Mouse (Mus musculus) MEL (cell line): ENCODE results near the gene B9d2. TPM values are rescaled to one million over a fixed set of nuclear protein-coding genes. Genes with fewer than 3 reads are reported as not detected.

Experiments
- DNase-seq: peaks from one replicate; pipeline ENCODE4 v3.0.0; 2011; ENCODE audit warnings: low read depth, low spot score
- H3K27ac ChIP-seq: 2 replicates; pipeline ENCODE4 v1.5.1; 2012; ENCODE audit warnings: low read depth, mild to moderate bottlenecking, control low read depth, low read length, moderate library complexity; ENCODE audit not compliant: control insufficient read depth
- H3K27me3 ChIP-seq, 2 experiments: fragments of 150-350 bp in 1 of 2; sonication (generic) in 1 of 2; 2 replicates each; pipeline ENCODE4 v1.6.1; 2012; ENCODE audit warnings: low read length in 2 of 2, mild to moderate bottlenecking in 2 of 2, improper control_type of control experiment in 1 of 2, moderate library complexity in 1 of 2; ENCODE audit not compliant: insufficient read depth in 2 of 2, control insufficient read depth in 1 of 2
- H3K36me3 ChIP-seq, 2 experiments: 2 replicates each; pipeline ENCODE4 v1.6.1; 2012 to 2014; ENCODE audit warnings: low read length in 2 of 2, improper control_type of control experiment in 1 of 2, inconsistent platforms in 1 of 2, mild to moderate bottlenecking in 1 of 2; ENCODE audit not compliant: insufficient read depth in 2 of 2, control insufficient read depth in 1 of 2
- H3K4me1 ChIP-seq, 2 experiments: fragments of 150-350 bp in 1 of 2; sonication (generic) in 1 of 2; 2 replicates each; pipeline ENCODE4 v1.6.1; 2012; ENCODE audit warnings: low read length in 2 of 2, improper control_type of control experiment in 1 of 2, mild to moderate bottlenecking in 1 of 2; ENCODE audit not compliant: insufficient read depth in 2 of 2, control insufficient read depth in 1 of 2
- H3K4me3 ChIP-seq, 2 experiments: fragments of 150-350 bp in 1 of 2; sonication (generic) in 1 of 2; 2 replicates each; pipeline ENCODE4 v1.5.1; 2012; ENCODE audit warnings: low read depth in 2 of 2, low read length in 2 of 2, mild to moderate bottlenecking in 2 of 2, moderate library complexity in 2 of 2, control low read depth in 1 of 2, improper control_type of control experiment in 1 of 2; ENCODE audit not compliant: control insufficient read depth in 1 of 2, insufficient read depth in 1 of 2
- H3K79me2 ChIP-seq: 2 replicates; pipeline ENCODE4 v1.6.1; 2012; ENCODE audit warnings: mild to moderate bottlenecking, low read length, moderate library complexity; ENCODE audit not compliant: control insufficient read depth, poor library complexity, insufficient read depth
- H3K9ac ChIP-seq: 2 replicates; pipeline ENCODE4 v1.6.1; 2012; ENCODE audit warnings: low read depth, mild to moderate bottlenecking, control low read depth, low read length, moderate library complexity; ENCODE audit not compliant: control insufficient read depth, poor library complexity, severe bottlenecking
- H3K9me3 ChIP-seq: fragments of 150-350 bp; sonication (generic); replicated peaks from 2 replicates; pipeline ENCODE4 v1.6.1; 2012; ENCODE audit warnings: mild to moderate bottlenecking, low read length, improper control_type of control experiment, moderate library complexity; ENCODE audit not compliant: insufficient read depth
- CHD1 ChIP-seq: IDR thresholded peaks from 2 replicates; pipeline ENCODE4 v1.6.1; 2012; ENCODE audit warnings: low read depth, mild to moderate bottlenecking, inconsistent platforms, low read length, improper control_type of control experiment
- CTCF ChIP-seq, 3 experiments: IDR thresholded peaks in 2 of 3; conservative IDR thresholded peaks in 1 of 3; 2 replicates each; pipeline ENCODE4 v1.5.1; 2011 to 2012; ENCODE audit warnings: low read length in 3 of 3, low read depth in 2 of 3, mild to moderate bottlenecking in 2 of 3, improper control_type of control experiment in 1 of 3, inconsistent platforms in 1 of 3, mixed read lengths in 1 of 3, moderate library complexity in 1 of 3; ENCODE audit not compliant: control insufficient read depth in 1 of 3, insufficient read depth in 1 of 3, poor library complexity in 1 of 3, severe bottlenecking in 1 of 3
- GABPA ChIP-seq: IDR thresholded peaks from 2 replicates; pipeline ENCODE4 v1.6.1; 2012; ENCODE audit warnings: low read depth, mild to moderate bottlenecking, inconsistent platforms, low read length, improper control_type of control experiment, moderate library complexity
- JUND ChIP-seq: IDR thresholded peaks from 2 replicates; pipeline ENCODE4 v1.6.1; 2011; ENCODE audit warnings: low read depth, mild to moderate bottlenecking, improper control_type of control experiment, low read length
- MEF2A ChIP-seq: IDR thresholded peaks from 2 replicates; pipeline ENCODE4 v1.6.1; 2014; ENCODE audit warnings: low read depth, mild to moderate bottlenecking, inconsistent platforms, low read length, improper control_type of control experiment; ENCODE audit not compliant: poor library complexity, insufficient replicate concordance, severe bottlenecking; ENCODE audit errors: extremely low read depth
- MXI1 ChIP-seq: IDR thresholded peaks from 2 replicates; pipeline ENCODE4 v1.6.1; 2011; ENCODE audit warnings: mild to moderate bottlenecking, low read depth, low read length, improper control_type of control experiment
- MYB ChIP-seq: IDR thresholded peaks from 2 replicates; pipeline ENCODE4 v1.6.1; 2011; ENCODE audit warnings: mild to moderate bottlenecking, low read depth, low read length, improper control_type of control experiment
- NRF1 ChIP-seq: IDR thresholded peaks from 2 replicates; pipeline ENCODE4 v1.6.1; 2014; ENCODE audit warnings: low read depth, mild to moderate bottlenecking, inconsistent platforms, low read length, improper control_type of control experiment, moderate library complexity; ENCODE audit not compliant: poor library complexity, insufficient read depth, severe bottlenecking
- POLR2AphosphoS2 ChIP-seq: IDR thresholded peaks from 2 replicates; pipeline ENCODE4 v1.6.1; 2011; ENCODE audit warnings: low read length, improper control_type of control experiment
- POLR2AphosphoS5 ChIP-seq: IDR thresholded peaks from 2 replicates; pipeline ENCODE4 v1.6.1; 2012; ENCODE audit warnings: low read depth, borderline replicate concordance, mild to moderate bottlenecking, inconsistent platforms, low read length, moderate library complexity, mixed read lengths
- RAD21 ChIP-seq: IDR thresholded peaks from 2 replicates; pipeline ENCODE4 v1.6.1; 2011; ENCODE audit warnings: mild to moderate bottlenecking, low read depth, low read length, improper control_type of control experiment
- TCF12 ChIP-seq: IDR thresholded peaks from 2 replicates; pipeline ENCODE4 v1.6.1; 2014; ENCODE audit warnings: low read depth, mild to moderate bottlenecking, inconsistent platforms, low read length, improper control_type of control experiment, moderate library complexity
- USF1 ChIP-seq: IDR thresholded peaks from 2 replicates; pipeline ENCODE4 v1.6.1; 2014; ENCODE audit warnings: low read depth, mild to moderate bottlenecking, inconsistent platforms, low read length, improper control_type of control experiment, moderate library complexity
- ZC3H11A ChIP-seq: IDR thresholded peaks from 2 replicates; pipeline ENCODE4 v1.6.1; 2012; ENCODE audit warnings: low read depth, mild to moderate bottlenecking, inconsistent platforms, low read length, improper control_type of control experiment
- ZMIZ1 ChIP-seq: IDR thresholded peaks from 2 replicates; pipeline ENCODE4 v1.6.1; 2012; ENCODE audit warnings: low read depth, mild to moderate bottlenecking, inconsistent platforms, low read length, improper control_type of control experiment, moderate library complexity
- ZNF384 ChIP-seq: IDR thresholded peaks from 2 replicates; pipeline ENCODE4 v1.6.1; 2012; ENCODE audit warnings: low read depth, mild to moderate bottlenecking, inconsistent platforms, low read length, improper control_type of control experiment
- polyA plus RNA-seq, 2 experiments: library from polyadenylated mRNA; stranded (reverse) in 1 of 2; unstranded in 1 of 2; fragments of >175 nt in 1 of 2; fragments of >200 nt in 1 of 2; gene quantifications; 2 replicates each; pipeline versions ENCODE4 v1.2.1 to v1.2.4; 2012; ENCODE audit warnings: low replicate concordance in 2 of 2, low read depth in 1 of 2; ENCODE audit not compliant: insufficient read length in 2 of 2, insufficient read depth in 1 of 2, missing spikeins in 1 of 2
- total RNA-seq: library from RNA; depleted of rRNA; stranded (reverse); fragments of 300-350 nt; gene quantifications from 2 replicates; pipeline ENCODE4 v1.2.3, GENCODE M21; 2012

The B9d2 gene
- total and polyA plus RNA-seq, 3 experiments = 70.4 to 108 TPM; not detected in 1

GRCm38 (mm10) chr7:25677013-25677412 is 3.6 kb upstream of the B9d2 start:
- peaks cover 0 to 23% of the 10 kb centered on the region in 2 experiments; a peak in 2 of 4 replicates for H3K36me3 ChIP-seq
- H3K79me2 ChIP-seq = peaks cover 6% of the 10 kb centered on the region
- no peak for DNase-seq
- no peak overlapping the region for H3K27ac ChIP-seq
- no peak overlapping the region for H3K9ac ChIP-seq
- H3K9me3 ChIP-seq = no peaks in the 10 kb centered on the region
- peaks cover 4 to 29% of the 10 kb centered on the region in 2 experiments; a peak in 2 of 4 replicates for H3K4me1 ChIP-seq
- no peaks in the 10 kb centered on the region for H3K27me3 ChIP-seq
- TF ChIP-seq RAD21 (no peak), TCF12 (no peak), MEF2A (no peak), CHD1 (no peak), ZC3H11A (no peak), POLR2AphosphoS5 (no peak), NRF1 (no peak), MXI1 (no peak), ZMIZ1 (no peak), USF1 (no peak), GABPA (no peak), JUND (no peak), MYB (no peak)
- H3K4me3 ChIP-seq = no peak overlapping the region

DNA sequence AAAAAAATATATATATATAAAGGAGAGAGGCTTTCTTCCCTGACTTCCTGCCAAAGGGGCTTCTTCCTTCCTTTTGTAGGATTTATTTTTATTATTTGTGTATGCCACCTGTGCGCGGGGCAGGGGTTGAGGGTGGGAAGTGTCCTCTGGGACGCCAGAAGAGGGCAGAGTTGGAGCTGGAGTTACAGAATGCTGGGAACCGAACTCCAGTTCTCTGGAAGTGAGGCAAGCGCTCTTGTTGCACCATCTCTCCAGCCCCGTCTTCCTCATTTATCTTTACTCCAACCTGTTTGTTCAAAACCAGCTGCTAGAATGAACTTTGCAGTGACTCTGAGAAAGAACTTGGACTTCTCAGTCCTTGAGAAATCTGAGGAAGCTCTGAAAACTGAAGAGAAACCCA is 609 bp upstream of the B9d2 start:
- peaks cover 17 to 53% of the 10 kb centered on the region in 2 experiments for H3K4me1 ChIP-seq
- H3K9me3 ChIP-seq = no peaks in the 10 kb centered on the region
- H3K27ac ChIP-seq = peak overlapping the region; percentile 99
- peaks cover 0 to 46% of the 10 kb centered on the region in 2 experiments; a peak in 2 of 4 replicates for H3K36me3 ChIP-seq
- peak overlapping the region; percentile 68 for H3K9ac ChIP-seq
- no peaks in the 10 kb centered on the region for H3K27me3 ChIP-seq
- TF ChIP-seq RAD21 (no peak), POLR2AphosphoS2 (no peak), CTCF (IDR thresholded peaks at IDR 0.05 in 2 of 3, conservative IDR thresholded peaks at IDR 0.05 in 1 of 3; ENCODE audit: control insufficient read depth in 1 of 3, insufficient read depth in 1 of 3, low read depth in 2 of 3, low read length in 3 of 3, poor library complexity in 1 of 3, severe bottlenecking in 1 of 3) (peak in 1 of 3 experiments; percentile 38; a peak in 2 of 6 replicates), ZNF384 (no peak), GABPA (no peak)
- peaks cover 23% of the 10 kb centered on the region for H3K79me2 ChIP-seq
- DNase-seq = no peak
- H3K4me3 ChIP-seq = peak overlapping the region; percentile 27 to 46
